Mouse (Mus musculus): Measurements from ENCODE around the gene Plcd3.

GRCm38 (mm10) chr11:103099352-103099940, 2.0 kb downstream of the Plcd3 start:
- no peak for TF ChIP-seq CTCF (IDR thresholded peaks at IDR 0.05; ENCODE audit: borderline replicate concordance, insufficient read depth, low read depth, low read length)
- no peak for TF ChIP-seq POLR2A (IDR thresholded peaks at IDR 0.05; ENCODE audit: borderline replicate concordance, insufficient read depth, low read length)
